Mouse (Mus musculus) ES-E14 (cell line): ENCODE measurements at regions not wholly inside any gene's neighbourhood (a gene's known extent, or its start where the extent isn't known, plus 50 kb on each side); places are given as distances from the start of the nearest gene placed in this dataset.
A peak's percentile ranks its signal among the peaks of the same experiment; 100 is the strongest.

Experiments used
- CHD2 ChIP-seq: IDR thresholded peaks from 2 replicates; pipeline ENCODE4 v1.6.1; 2014; ENCODE audit warnings: mild to moderate bottlenecking, low read depth, low read length, inconsistent platforms
- HCFC1 ChIP-seq: IDR thresholded peaks from 2 replicates; pipeline ENCODE4 v1.6.1; 2012; ENCODE audit warnings: low read length, inconsistent platforms, borderline replicate concordance; ENCODE audit not compliant: insufficient read depth
- MAFK ChIP-seq: IDR thresholded peaks from 2 replicates; pipeline ENCODE4 v1.6.1; 2014; ENCODE audit warnings: mild to moderate bottlenecking, low read depth, low read length, inconsistent platforms; ENCODE audit not compliant: insufficient read depth
- ZC3H11A ChIP-seq: IDR thresholded peaks from 2 replicates; pipeline ENCODE4 v1.6.1; 2012; ENCODE audit warnings: low read depth, mild to moderate bottlenecking, inconsistent platforms, low read length, borderline replicate concordance
- ZNF384 ChIP-seq: IDR thresholded peaks from 2 replicates; pipeline ENCODE4 v1.6.1; 2012; ENCODE audit warnings: low read depth, low read length, inconsistent platforms

GRCm38 (mm10) chr3:40267514-40267913, 263.6 kb upstream of the Intu start:
- TF ChIP-seq HCFC1 (no peak), ZNF384 (no peak), MAFK (peak; percentile 61; the same call in 1 of the 2 replicates), ZC3H11A (no peak), CHD2 (no peak)
